In the genomic region with DNA sequence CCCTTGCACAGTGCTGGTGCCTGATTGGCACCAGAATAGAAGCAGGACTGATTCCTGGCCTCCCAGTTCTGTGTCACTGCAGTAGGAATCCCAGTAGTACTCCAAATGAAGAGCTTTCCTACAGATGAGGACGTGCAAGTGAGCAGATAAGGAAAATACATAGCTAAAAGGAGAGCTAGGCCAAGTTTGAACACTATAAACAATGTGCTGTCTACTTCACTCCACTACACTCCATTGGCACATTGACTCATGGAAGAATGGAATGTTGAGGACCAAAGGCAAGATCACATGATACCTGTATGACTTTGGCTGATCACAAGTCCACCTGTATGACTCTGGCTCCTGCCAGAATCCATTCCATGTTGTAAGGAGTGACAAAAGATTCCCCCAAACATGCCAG, we compare ENCODE assay signal across 36 mouse cellular contexts.
"Had no signal": no experiment of that assay in that cellular context is flagged by ENCODE, and none has a peak within 500 bp of the region (broad histone marks: within the 10 kb centered on the region; RNA-seq: fewer than 3 reads in every experiment).

No protein-coding gene starts in this region.

- H3K36me3 ChIP-seq: heart, embryonic 10.5 days; heart, embryonic 12.5 days; heart, embryonic 13.5 days; heart, embryonic 15.5 days; hindbrain, embryonic 10.5 days; hindbrain, embryonic 12.5 days; hindbrain, embryonic 13.5 days; hindbrain, embryonic 15.5 days; intestine, embryonic 15.5 days; kidney, embryonic 15.5 days had no signal

- H3K4me3 ChIP-seq: heart, adult 2 months; heart, embryonic 10.5 days; heart, embryonic 12.5 days; heart, embryonic 13.5 days; heart, embryonic 15.5 days; hindbrain, embryonic 10.5 days; hindbrain, embryonic 12.5 days; hindbrain, embryonic 13.5 days; hindbrain, embryonic 15.5 days; intestine, embryonic 15.5 days; kidney, embryonic 15.5 days; layer of hippocampus, adult 2 months had no signal

- H3K9me3 ChIP-seq: heart, embryonic 10.5 days; heart, embryonic 12.5 days; heart, embryonic 13.5 days; heart, embryonic 15.5 days; hindbrain, embryonic 10.5 days; hindbrain, embryonic 12.5 days; hindbrain, embryonic 13.5 days; hindbrain, embryonic 15.5 days; intestine, embryonic 15.5 days; kidney, embryonic 15.5 days had no signal

- DNase-seq: heart, adult 18-20 months; heart, adult 2 months; heart, postnatal 10 days; heart, postnatal 14 days; heart, postnatal 36 days; heart, postnatal 4 days; kidney, adult 11 months; kidney, adult 18-20 months; kidney, adult 2 months; kidney, adult 8-10 months; kidney, adult 9 months; kidney, postnatal 10 days; kidney, postnatal 14 days; kidney, postnatal 25 days; kidney, postnatal 36 days; kidney, postnatal 4 days; layer of hippocampus, adult 9-11 months had no signal

- H3K9ac ChIP-seq: heart, embryonic 12.5 days; heart, embryonic 13.5 days; heart, embryonic 15.5 days; hindbrain, embryonic 12.5 days; hindbrain, embryonic 13.5 days; hindbrain, embryonic 14.5 days; hindbrain, embryonic 15.5 days; intestine, embryonic 15.5 days; kidney, embryonic 15.5 days had no signal

- H3K27ac ChIP-seq: heart, adult 2 months; heart, embryonic 10.5 days; heart, embryonic 13.5 days; heart, embryonic 15.5 days; hindbrain, embryonic 10.5 days; hindbrain, embryonic 12.5 days; hindbrain, embryonic 13.5 days; hindbrain, embryonic 14.5 days; hindbrain, embryonic 15.5 days; hindbrain, postnatal 0 days; intestine, embryonic 15.5 days; kidney, embryonic 15.5 days; kidney, postnatal 0 days; layer of hippocampus, adult 2 months had no signal

- ATAC-seq: hindbrain, embryonic 16.5 days; hindbrain, postnatal 0 days; inflammation-experienced regulatory T-cells, adult 6 months; intestine, embryonic 15.5 days; intestine, embryonic 16.5 days; intestine, postnatal 0 days had no signal

- H3K4me1 ChIP-seq: heart, embryonic 10.5 days; heart, embryonic 12.5 days; heart, embryonic 13.5 days; heart, embryonic 15.5 days; hindbrain, embryonic 10.5 days; hindbrain, embryonic 12.5 days; hindbrain, embryonic 13.5 days; hindbrain, embryonic 15.5 days; intestine, embryonic 15.5 days; kidney, embryonic 15.5 days had no signal

- H3K27me3 ChIP-seq: heart, embryonic 12.5 days; heart, embryonic 13.5 days; heart, embryonic 15.5 days; hindbrain, embryonic 12.5 days; hindbrain, embryonic 13.5 days; hindbrain, embryonic 15.5 days; intestine, embryonic 15.5 days; kidney, embryonic 15.5 days had no signal

- H3K4me2 ChIP-seq: heart, embryonic 11.5 days; heart, embryonic 12.5 days; heart, embryonic 13.5 days; heart, embryonic 15.5 days; hindbrain, embryonic 12.5 days; hindbrain, embryonic 13.5 days; hindbrain, embryonic 14.5 days; hindbrain, embryonic 15.5 days; intestine, embryonic 15.5 days; kidney, embryonic 15.5 days had no signal
